Mouse (Mus musculus) ovary, adult 2 months (tissue): ENCODE results near the gene Lce1d. TPM values are rescaled to one million over a fixed set of nuclear protein-coding genes. Genes with fewer than 3 reads are reported as not detected.

Experiments
- polyA plus RNA-seq: library from polyadenylated mRNA; depleted of rRNA; stranded (reverse); fragments of >200 nt; gene quantifications from 2 replicates; pipeline ENCODE4 v1.2.3, GENCODE M21; 2012; rRNA removed

Lce1d gene
- polyA plus RNA-seq, result not detected in 2 replicates

GRCm38 (mm10) chr3:92687110-92687509 lies at the start of gene Lce1d:
Gene Lce1d (minus strand): TSS chr3:92687210.

GRCm38 (mm10) chr3:92720250-92720649 lies 33.2 kb upstream of the Lce1d start, which contains the start of gene Lce1f:
Gene Lce1f (minus strand): TSS chr3:92720350.

GRCm38 (mm10) chr3:92708974-92709373 lies 22.0 kb upstream of the Lce1d start, which contains the start of gene Lce1e:
Gene Lce1e (minus strand): TSS chr3:92709074.

GRCm38 (mm10) chr3:92678947-92679346 lies 8.1 kb downstream of the Lce1d start, which contains the start of gene Lce1c:
Gene Lce1c (plus strand): TSS chr3:92679247.

GRCm38 (mm10) chr3:92670215-92670614 lies 16.8 kb downstream of the Lce1d start, which contains the start of gene Lce1a2:
Gene Lce1a2 (minus strand): TSS chr3:92670315.

GRCm38 (mm10) chr3:92656826-92657225 lies 30.2 kb downstream of the Lce1d start, which contains the start of gene Lce1b:
Gene Lce1b (minus strand): TSS chr3:92656926.

GRCm38 (mm10) chr3:92648207-92648606 lies 38.8 kb downstream of the Lce1d start, which contains the start of gene Lce1a1:
Gene Lce1a1 (minus strand): TSS chr3:92648307.

Other genes starting within 250 kb of the Lce1d start
- gene Sprr1b, start 248.4 kb downstream of the Lce1d start, polyA plus RNA-seq, result not detected in 2 replicates
- gene Sprr3, start 228.5 kb downstream of the Lce1d start, polyA plus RNA-seq, result 0.25 TPM in 1 of 2 replicates, not detected in the other
- 1.1 and 13.1 TPM in 2 replicates for gene Sprr1a, start 201.3 kb downstream of the Lce1d start, polyA plus RNA-seq
- gene Sprr4, start 186.7 kb downstream of the Lce1d start, polyA plus RNA-seq, result not detected in 2 replicates
- not detected in 2 replicates for gene 2310046K23Rik, start 152.7 kb downstream of the Lce1d start, polyA plus RNA-seq
- not detected in 2 replicates for gene Ivl, start 113.5 kb downstream of the Lce1d start, polyA plus RNA-seq
- not detected in 2 replicates for gene Smcp, start 98.2 kb downstream of the Lce1d start, polyA plus RNA-seq
- gene 2210017I01Rik, start 79.7 kb downstream of the Lce1d start, polyA plus RNA-seq, result not detected in 2 replicates
- not detected in 2 replicates for gene Lce6a, start 65.5 kb downstream of the Lce1d start, polyA plus RNA-seq
- not detected in 2 replicates for gene Lce1a1, start 38.9 kb downstream of the Lce1d start, polyA plus RNA-seq
- 0.26 TPM in 1 of 2 replicates, not detected in the other for gene Lce1b, start 30.3 kb downstream of the Lce1d start, polyA plus RNA-seq
- not detected in 2 replicates for gene Lce1a2, start 16.9 kb downstream of the Lce1d start, polyA plus RNA-seq
- gene Lce1c, start 8.0 kb downstream of the Lce1d start, polyA plus RNA-seq, result not detected in 2 replicates
- gene Lce1e, start 21.9 kb upstream of the Lce1d start, polyA plus RNA-seq, result not detected in 2 replicates
- gene Lce1f, start 33.1 kb upstream of the Lce1d start, polyA plus RNA-seq, result 0.22 TPM in 1 of 2 replicates, not detected in the other
- not detected in 2 replicates for gene Gm38119, start 51.9 kb upstream of the Lce1d start, polyA plus RNA-seq
- not detected in 2 replicates for gene Lce1g, start 65.1 kb upstream of the Lce1d start, polyA plus RNA-seq
- gene Lce1h, start 77.9 kb upstream of the Lce1d start, polyA plus RNA-seq, result not detected in 2 replicates
- gene Lce1i, start 91.7 kb upstream of the Lce1d start, polyA plus RNA-seq, result not detected in 2 replicates
- 0.60 TPM in 1 of 2 replicates, not detected in the other for gene Lce1j, start 103.3 kb upstream of the Lce1d start, polyA plus RNA-seq
- gene Lce1k, start 120.7 kb upstream of the Lce1d start, polyA plus RNA-seq, result not detected in 2 replicates
- gene Kprp, start 140.0 kb upstream of the Lce1d start, polyA plus RNA-seq, result not detected in 2 replicates
- not detected in 2 replicates for gene Lce1l, start 164.1 kb upstream of the Lce1d start, polyA plus RNA-seq
- gene 2310050C09Rik, start 183.0 kb upstream of the Lce1d start, polyA plus RNA-seq, result not detected in 2 replicates
- not detected in 2 replicates for gene Lce3a, start 239.0 kb upstream of the Lce1d start, polyA plus RNA-seq
- not detected in 2 replicates for gene Lce3b, start 245.8 kb upstream of the Lce1d start, polyA plus RNA-seq